Mouse (Mus musculus): ENCODE data around the gene Cox17.
"Not testable (repeated sequence)": the region's sequence is repeated elsewhere in the genome, so short reads cannot be mapped to it uniquely, and the experiment has no call there.

The Cox17 gene

DNA sequence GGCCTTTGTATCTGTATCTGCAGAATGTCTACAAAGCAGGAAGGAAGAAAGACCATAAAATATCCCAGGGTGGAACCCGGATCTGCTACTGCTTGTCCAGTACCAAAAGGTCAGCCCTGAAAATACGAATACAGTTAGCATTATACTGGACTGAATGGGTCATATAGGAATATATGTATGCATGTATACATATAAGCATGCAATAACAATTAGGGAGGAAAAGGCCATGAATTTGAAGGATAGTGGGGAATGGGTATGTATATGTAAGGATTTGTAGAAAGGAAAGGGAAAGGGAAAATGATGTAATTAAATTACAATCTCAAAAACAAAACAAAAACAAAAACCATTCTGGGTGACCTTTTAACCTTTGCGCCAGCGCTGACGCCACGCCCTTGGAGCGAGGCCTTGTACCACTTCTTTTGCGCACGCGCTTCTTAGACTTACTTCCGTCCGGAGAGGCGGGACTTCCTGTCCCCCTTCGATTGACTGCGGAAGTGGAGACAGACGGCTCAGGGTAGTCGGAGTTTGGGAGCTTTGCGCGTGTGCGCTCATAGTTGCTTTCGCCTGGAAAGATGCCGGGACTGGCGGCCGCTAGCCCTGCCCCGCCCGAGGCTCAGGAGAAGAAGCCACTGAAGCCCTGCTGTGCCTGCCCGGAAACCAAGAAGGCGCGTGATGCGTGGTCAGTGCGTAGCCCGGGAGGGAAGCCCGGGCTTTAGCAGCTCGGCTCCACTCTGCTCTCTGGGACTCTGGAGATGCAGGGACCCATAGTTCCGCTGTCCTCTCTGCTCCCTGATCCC lies at the start of gene Cox17, which contains the start of gene Gm21987:
Cox17 (plus strand) TSS at position 463 of the 797 bp plus-strand sequence.
Gm21987 (plus strand) TSS at position 512 of the 797 bp plus-strand sequence.
- peak; percentile 92 for DNase-seq (ENCODE audit: low spot score)

DNA sequence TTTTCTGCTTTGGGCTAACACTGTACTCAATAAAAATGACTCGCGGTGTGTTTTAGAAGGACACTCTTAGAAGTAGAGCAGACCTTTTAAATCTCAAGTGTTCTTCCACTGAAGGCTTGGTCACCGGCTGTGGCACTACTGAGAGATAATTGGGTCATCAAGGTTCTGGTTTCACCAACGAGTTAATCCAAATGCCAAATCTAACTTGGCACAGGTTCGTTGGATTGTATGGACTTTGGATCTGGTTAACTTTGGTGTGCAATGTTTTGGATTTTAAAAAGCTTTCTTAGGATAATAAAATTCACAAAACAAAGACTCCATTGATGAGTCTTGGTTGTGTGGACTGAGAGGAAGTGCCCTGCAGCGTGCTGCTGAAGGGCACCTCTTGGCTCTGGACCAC lies 48.4 kb upstream of the Cox17 start:
- no peak for DNase-seq (ENCODE audit: low spot score)

DNA sequence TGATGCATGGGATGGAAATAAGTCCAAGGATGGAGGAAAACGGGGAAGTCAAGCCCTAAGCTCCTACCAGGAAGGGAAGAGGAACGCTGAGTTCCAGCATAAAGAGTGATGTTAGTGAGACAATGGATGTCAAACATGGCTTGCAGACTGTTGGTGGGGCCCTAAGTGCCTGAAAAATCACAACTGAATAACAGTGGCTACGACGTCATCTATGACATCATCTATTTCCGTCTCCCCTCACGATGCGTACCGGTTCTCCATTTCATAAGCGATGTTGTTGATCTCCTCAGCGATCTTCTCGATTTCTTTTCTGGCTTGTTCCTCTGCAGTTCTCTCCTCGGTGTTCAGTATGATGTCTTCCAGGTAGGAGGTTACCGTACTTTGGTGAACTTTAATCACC lies 44.4 kb upstream of the Cox17 start:
- DNase-seq (ENCODE audit: low spot score) = no peak

DNA sequence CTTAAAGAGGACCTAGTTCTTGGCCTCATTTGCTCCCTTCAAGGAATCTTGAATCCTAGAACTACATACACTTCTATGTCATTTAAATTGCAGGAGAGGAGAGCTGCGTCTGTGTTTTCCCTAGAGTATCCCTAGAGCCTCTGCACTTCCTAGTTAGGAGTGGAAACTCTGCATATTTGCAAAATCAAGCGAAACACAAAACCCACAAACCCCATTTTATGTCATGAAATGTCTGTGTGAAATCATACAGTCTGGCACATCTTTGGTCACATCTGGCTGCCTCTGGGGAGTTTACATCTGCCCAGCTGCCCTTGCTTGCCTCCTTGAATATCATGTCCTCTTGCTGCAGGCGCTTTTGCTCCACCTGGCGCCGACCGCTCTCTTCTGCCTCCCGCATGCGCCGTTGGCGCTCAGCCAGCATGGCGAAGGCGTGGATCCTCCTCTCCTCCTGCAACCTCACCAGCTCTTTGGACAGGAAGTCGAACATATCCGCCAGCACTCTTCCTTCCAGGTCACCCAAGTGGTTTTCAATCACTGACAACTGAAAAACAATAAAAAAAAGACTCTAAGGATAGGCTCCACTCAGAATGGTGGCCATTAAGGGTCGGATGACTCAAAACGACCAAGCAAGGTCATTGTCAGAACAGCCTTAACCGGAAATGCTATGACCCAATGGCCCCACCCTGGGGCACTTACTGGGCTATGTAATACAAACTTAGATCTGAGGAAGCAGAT lies 42.2 kb upstream of the Cox17 start:
- no peak for DNase-seq (ENCODE audit: low spot score)

DNA sequence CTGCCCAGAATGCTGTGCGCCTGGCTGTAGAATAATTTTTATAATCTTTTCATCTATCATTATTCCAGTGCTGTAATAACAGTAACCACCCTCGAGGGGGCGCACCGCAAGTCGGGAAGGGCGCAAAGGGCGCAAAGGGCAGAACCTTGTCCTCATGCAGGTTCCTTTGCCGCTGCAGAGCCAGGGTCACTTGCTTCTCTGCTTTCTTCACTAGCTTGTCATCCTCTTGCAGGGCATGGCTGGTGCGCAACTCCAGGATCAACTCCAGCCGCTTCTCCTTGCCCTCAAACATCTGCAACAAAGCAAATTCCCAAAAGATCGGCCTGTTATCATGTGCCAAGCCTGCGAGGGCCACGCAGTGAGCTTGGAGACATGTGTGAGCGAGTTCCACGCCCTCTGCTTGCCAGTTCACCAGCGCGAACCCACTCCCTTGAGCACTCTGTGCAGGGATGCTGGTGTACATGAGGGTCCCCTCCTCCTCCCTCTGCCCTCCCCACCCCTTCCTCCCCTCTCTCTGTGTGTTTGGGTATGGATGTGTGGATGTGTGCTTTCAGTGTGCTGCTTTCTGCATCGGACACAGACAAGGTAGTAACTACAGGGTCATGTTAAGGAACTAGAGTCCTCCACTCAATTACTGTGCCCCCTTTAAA lies 40.1 kb upstream of the Cox17 start:
- DNase-seq (ENCODE audit: low spot score) = no peak

DNA sequence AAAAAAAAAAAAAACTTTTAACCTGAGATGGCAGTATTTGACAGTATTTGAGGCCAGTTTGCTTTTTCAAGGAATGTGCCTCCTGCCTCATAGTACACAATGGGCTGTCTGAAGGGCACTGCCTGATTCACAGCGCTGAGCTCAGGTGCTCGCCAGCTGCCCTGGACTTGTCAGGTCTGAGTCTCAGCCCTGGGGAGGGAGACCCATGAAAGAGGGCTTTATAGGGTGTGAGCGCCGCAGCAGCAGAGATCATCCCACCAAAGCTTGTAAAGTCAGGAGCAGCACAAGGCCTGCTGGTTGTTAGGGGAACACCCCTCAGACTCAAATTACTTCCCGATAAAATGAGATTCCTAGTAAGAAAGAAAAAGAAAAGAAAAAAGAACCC lies 39.6 kb upstream of the Cox17 start:
- no peak for DNase-seq (ENCODE audit: low spot score)

DNA sequence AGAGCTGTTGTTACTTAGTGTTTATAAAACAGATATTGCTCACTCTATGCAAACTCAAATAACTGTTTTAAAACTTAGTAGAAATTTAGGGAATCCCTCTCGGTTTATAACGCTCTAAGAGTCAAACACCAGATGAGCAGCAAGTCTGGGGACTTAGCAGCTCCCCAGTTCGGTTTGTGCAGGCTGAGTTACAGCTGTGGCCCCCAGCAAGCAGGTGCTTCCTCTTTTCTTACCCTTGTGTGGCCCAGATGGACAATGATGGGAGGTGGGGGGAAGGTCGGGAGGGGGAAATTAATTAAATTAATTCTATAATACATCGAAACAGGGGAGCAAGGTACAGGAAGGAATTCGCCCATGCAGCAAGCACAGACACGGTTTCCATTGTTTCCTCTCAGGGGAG lies 39.1 kb upstream of the Cox17 start:
- DNase-seq (ENCODE audit: low spot score) = no peak

DNA sequence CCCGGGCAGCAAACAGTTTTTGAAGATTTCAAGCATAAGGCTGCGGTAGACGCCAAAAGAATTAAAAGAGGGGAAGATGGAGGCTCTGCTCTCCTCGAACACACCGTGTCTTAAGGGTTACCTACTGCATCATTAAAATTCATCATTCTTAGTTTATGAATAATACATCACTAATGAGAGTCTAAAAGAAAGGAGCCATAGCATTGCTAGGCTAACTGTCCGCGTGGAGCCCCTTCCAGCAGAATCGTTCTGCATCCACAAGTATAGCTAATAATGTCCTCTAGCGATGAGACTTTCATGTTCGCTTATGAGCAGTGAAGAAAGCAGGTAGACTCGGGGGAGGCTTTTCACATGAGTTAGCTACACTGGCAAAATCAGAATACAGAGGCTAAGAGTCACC lies 38.6 kb upstream of the Cox17 start:
- DNase-seq (ENCODE audit: low spot score) = no peak

DNA sequence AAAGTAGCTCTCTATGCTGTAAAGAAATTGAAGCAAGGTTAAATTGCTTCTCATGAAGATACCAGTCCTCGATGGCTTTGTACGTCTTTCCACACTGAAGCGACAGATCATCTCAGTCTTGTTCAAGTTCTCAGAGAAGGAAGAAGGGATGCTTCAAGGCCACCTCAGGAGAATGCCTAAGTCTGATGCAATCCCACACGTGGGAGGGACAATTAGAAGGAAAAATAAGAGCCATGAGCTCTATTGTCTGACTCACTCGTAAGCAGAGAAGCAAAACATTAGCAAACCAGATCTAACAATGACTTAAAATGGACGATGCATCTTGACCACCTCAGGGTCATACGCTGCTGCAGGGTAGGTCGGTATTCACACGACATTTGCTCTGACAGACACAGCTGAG lies 28.3 kb upstream of the Cox17 start:
- no peak for DNase-seq (ENCODE audit: low spot score)

DNA sequence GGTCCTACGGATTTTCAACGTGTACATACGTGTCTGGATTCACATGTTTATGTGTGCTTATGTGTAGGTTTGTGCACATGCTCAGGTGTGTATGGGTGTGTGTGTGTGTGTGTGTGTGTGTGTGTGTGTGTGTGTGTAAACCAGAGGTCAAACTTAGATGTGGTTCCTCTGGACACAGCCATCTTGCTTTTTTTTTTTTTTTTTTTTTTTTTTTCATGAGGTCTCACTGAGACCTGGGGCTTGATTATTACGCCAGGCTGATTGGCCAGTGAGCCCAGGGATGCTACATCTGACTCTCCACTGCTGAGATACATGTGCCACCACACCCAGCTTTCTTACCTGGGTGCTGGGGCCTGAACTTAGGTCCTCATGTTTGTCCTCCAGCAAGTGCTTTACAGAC lies 27.7 kb upstream of the Cox17 start:
- DNase-seq (ENCODE audit: low spot score) = no peak

DNA sequence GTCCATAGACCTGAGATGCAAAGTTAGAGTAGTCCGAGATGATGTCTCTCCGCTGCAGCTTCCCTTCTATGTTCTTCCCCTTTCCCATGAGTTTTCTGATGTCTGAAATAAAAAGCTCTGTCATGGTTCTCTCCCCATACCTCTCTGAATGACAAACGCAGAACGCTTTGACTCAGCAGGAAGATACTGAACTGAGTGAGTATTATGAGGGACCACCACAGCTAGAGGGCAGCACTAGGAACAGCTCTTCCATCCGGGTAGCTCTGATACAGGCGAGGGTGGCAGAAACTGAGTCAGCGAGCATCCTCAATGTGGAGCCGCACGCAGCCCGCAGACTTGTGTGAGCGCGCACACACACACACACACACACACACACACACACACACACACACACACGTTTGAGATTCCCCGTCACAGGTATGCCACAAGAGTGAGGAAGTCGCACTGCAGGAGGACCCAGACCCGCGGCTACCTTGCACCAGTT lies 25.3 kb upstream of the Cox17 start:
- no peak for DNase-seq (ENCODE audit: low spot score)

DNA sequence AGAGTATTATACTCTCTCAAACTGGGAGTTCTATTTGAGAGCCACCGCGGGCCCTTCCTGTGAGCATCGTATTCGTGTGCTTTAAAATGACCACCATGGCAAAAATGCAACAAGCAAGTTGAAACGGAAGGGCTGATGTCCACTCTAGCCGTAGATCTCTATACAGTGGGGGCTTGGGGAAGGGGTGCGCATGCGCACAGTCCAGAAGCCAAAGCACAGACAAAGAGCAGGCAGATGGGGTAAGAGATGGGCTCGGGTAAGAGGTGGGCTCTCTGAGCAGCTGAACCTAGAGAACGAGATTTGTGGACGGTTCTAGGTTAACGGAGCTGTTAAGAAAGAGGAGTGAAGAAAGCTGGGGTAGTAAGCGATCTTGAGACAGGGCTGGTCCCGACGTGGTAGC lies 22.5 kb upstream of the Cox17 start:
- DNase-seq (ENCODE audit: low spot score) = peak; percentile 51

DNA sequence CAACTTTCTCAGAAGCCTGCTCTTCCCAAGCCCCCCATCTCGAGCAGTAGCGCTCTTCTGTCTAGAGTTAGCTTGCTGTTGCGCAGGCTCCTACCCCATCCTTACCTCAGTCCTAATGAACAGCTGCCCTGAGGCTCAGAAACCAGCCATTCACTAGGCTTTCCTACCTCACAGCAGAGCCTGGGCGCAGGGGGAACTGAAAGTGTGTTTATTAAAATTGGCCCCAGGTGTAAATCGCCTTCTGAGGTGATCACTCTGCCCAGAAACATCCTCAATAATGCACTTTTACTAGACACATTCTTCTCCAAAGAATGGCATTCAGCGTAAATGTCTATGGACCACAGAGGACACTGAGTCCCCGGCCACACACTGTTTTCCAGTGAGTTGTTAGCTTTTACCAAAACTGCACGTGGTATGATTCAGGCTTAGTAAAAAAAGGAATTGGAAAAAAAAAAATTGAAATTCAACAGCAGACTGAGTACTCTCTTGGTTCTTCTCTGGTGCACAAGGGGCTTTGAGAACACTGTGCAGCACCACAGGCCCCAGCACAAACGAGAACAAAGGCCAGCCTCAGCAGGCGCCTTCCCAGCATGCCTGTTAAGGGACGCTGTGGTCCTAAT lies 19.9 kb upstream of the Cox17 start:
- no peak for DNase-seq (ENCODE audit: low spot score)

DNA sequence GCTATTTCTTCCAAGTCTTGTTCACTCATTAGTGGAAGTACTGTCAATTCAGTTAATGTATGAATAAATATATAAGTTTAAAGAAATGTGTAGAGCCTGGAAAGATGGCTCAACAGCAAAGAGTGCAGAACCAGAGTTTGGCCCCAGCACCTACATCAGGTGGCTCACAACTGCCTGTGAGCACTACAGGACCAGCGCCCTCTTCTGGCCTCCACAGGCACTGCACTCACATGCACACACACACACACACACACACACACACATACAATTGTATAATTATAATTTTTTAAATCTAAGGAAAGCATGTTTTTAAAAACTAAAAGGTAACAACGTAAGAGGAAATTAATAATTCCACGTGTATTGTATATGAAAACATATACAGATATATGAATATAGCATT lies 17.5 kb upstream of the Cox17 start:
- DNase-seq (ENCODE audit: low spot score) = no peak

DNA sequence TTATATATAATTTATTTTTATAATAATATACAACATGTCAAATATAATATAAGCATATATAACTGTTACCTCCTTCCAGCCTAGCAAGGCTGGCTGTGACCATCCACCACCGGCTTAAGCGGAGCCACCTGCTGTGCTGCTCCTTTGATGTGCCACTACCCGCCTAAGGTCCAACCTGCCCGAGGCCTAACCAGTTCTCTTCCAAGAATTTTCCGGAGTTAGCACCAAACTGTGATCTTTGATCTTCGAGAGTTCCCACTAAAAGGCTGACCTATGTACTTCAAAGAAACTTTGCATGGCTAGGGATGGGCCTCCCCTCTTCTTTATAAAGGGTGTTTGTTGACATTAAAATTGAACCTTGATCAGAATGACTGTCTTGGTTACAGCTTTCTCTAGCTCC lies 12.4 kb upstream of the Cox17 start:
- no peak for DNase-seq (ENCODE audit: low spot score)

DNA sequence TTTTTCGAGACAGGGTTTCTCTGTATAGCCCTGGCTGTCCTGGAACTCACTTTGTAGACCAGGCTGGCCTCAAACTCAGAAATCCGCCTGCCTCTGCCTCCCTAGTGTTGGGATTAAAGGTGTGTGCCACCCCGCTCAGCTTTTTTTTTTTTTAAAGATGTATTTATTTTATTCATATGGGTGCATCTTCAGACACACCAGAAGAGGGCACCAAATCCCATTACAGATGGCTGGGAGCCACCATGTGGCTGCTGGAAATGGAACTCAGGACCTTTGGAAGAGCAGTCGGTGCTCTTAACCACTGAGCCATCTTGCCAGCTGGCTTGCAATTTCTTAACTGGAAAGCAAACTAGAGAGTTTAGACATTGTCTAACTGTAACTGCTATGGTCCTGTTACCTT lies 8.7 kb upstream of the Cox17 start:
- not testable (repeated sequence) for DNase-seq (ENCODE audit: low spot score)

DNA sequence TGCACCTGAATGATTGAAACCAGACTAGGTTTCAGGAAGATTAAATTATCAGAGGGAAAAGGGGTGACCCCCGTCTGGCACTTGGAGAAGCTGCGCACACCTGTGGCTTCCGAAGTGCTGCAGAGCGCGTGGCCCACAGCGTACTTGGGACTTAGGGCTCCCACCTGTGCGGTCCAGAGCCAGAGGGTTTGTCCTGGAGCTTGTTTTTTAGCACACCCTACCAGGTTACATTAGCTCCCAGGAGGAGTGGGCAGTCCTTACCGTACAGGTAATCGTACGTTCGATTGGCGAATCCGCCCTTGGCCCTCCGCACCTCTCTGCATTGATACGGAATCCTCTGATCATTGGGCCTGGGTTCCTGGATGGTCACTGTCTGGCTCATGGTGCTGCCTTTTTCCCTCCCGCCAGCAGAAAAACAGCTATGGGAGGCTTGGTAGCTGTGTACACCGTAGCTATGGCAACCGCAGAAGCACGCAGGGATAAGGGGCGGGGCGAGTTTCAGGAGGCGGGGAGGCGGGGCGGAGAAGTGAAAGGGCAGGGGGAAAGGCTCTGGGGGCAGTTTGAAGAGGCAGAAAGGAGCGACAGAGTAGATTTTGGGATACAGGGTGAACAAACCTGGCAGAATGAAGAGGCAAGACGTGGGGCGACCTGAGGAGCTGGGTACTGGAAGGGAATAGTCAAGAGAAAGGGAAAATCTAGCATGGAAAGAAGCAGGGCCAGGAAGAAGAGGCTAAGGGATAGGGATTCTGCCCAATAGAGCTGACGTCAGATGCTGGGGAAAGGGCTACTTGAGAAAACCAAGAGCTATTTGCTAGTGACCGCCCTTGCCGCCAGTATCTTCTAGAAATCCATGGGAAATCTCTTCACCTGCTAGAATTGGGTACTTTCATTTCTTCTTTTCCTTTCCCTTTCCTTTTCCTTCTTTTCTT lies 5.1 kb upstream of the Cox17 start, which contains the start of gene Maats1:
Maats1 (minus strand) TSS at position 748 of the 929 bp plus-strand sequence.
- peak; percentile 75 for DNase-seq (ENCODE audit: low spot score)

DNA sequence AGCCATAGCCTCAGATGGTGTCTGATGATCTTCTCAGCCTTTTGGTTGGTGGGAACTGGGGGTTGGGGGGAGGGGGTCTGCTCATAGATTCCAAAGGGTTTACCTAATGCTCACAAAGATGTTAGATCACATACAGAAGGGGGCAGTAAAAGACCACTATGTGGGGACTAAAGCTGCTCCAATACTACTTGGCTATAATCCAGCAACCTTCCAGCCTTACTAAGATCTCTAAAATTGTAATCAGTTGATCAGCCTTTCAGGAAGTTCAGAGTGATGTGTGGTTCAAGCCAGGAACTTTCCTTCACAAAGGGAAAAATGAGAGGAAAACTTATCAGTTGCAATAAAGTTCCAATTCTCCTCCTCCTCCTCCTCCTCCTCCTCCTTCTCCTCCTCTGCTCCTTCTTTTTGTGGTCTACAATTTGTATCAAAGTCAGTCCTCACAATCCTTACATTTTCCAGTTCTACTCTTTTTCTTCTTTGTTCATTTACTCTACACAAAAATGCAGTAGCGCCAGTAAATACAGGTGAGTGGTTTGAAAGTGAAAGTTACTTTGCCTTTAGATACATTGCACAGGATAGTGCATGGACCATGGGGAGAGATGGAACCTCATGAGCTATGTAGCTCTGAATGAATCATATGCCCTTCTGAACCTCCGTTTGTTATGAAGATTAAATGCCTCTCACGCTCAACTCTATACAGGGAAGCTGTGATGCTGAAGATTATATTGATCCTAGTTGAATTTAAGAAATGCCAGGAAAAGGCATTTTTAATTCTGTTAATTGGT lies 1.7 kb upstream of the Cox17 start:
- DNase-seq (ENCODE audit: low spot score) = no peak

DNA sequence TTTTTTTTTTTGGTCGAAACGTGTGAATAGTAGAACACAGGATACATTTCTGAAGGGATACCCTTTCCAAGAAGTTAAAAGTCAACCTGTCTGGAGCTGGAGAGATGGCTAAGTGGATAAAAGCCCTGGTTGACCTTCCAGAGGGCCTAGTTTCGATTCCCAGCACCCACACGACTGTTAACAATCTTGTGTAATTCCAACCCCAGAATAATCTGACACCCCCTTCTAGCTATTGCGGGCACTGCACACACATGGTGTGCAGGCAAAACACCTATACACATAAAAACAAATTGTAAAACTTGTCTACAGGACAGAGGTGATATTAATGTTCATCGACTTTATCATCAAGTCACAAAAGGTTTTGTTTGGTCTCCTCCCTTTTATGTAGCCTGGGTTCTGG lies 797 bp downstream of the Cox17 start:
- DNase-seq (ENCODE audit: low spot score) = no peak

DNA sequence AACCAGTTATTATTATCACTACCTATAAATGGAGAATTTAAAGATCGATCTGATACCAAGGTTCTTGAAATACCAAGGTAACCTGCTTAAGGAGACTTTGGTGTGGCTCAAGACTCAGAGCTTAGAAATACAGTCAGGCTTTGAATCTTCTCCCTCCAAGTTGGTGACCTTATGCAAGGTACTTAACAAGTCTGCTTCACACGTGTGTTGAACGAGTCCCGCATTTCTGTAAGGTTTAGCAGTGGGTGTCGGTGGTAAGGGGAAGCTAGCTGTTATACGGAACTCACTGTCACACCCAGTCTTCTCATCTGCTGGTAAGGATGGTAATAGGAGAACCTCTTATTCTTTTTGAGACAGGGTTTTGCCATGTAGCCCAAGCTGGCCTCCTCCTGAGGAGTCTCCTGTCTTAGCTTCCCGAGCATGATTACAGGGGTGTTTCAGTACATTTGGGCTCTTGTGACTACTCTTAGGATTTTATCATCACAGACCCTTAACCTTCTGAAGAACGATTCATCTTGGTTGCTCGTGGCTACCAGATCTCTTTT lies 1.5 kb downstream of the Cox17 start:
- no peak for DNase-seq (ENCODE audit: low spot score)
